Mouse (Mus musculus) midbrain, embryonic 13.5 days (tissue): ENCODE measurements around the gene Art4. TPM values are rescaled to one million over a fixed set of nuclear protein-coding genes. Genes with fewer than 3 reads are reported as not detected.

ENCODE experiments used
- ATAC-seq: fragments of 200-750 bp; cut with Nextera tagmentation; 2 replicates; pipeline ENCODE4 v1.8.0; 2017; ENCODE audit warnings: mild to moderate bottlenecking, moderate TSS enrichment, moderate library complexity
- H3K27ac ChIP-seq: fragments of 300-500 bp; sonication (generic); 2 replicates; pipeline ENCODE4 v1.5.1; 2015; ENCODE audit warnings: inconsistent platforms, mild to moderate bottlenecking, moderate library complexity
- H3K27me3 ChIP-seq: fragments of 300-500 bp; sonication (generic); 2 replicates; pipeline ENCODE4 v1.6.1; 2015; ENCODE audit warnings: mild to moderate bottlenecking, inconsistent platforms
- H3K36me3 ChIP-seq: fragments of 300-500 bp; sonication (generic); 2 replicates; pipeline ENCODE4 v1.6.1; 2015; ENCODE audit warnings: mild to moderate bottlenecking, inconsistent platforms
- H3K4me1 ChIP-seq: fragments of 300-500 bp; sonication (generic); replicated peaks from 2 replicates; pipeline ENCODE4 v1.6.1; 2015; ENCODE audit warnings: inconsistent platforms
- H3K4me2 ChIP-seq: fragments of 300-500 bp; sonication (generic); replicated peaks from 2 replicates; pipeline ENCODE4 v1.6.1; 2015; ENCODE audit warnings: moderate library complexity, mild to moderate bottlenecking, inconsistent platforms
- H3K4me3 ChIP-seq: fragments of 300-500 bp; sonication (generic); replicated peaks from 2 replicates; pipeline ENCODE4 v1.5.1; 2015; ENCODE audit warnings: mild to moderate bottlenecking, inconsistent platforms
- H3K9ac ChIP-seq: fragments of 300-500 bp; sonication (generic); replicated peaks from 2 replicates; pipeline ENCODE4 v1.6.1; 2015; ENCODE audit warnings: mild to moderate bottlenecking, inconsistent platforms
- H3K9me3 ChIP-seq: fragments of 300-500 bp; sonication (generic); 2 replicates; pipeline ENCODE4 v1.6.1; 2016; ENCODE audit warnings: mild to moderate bottlenecking, inconsistent platforms
- WGBS: fragments of 180-500 bp; shearing (Covaris S2); methylation state at CpG from one replicate; pipeline ENCODE4 v1.1.7; 2015; 5-methylcytosine and 5-hydroxymethylcytosine counted together
- polyA plus RNA-seq: library from polyadenylated mRNA; unstranded; fragments of >200 nt; fragmentation: Nextera tagmentation; extraction: Ambion mirVana; gene quantifications from 2 replicates; pipeline ENCODE4 v1.2.1, GENCODE M21; 2015

The Art4 gene
- polyA plus RNA-seq, 1 experiment from 2014 or later, result 0.16 TPM

GRCm38 (mm10) chr6:136817549-136817948, 40.0 kb downstream of the Art4 start:
- Histone ChIP-seq H3K27me3 (no peaks in the 10 kb centered on the region), H3K4me2 (no peak overlapping the region), H3K9ac (no peak overlapping the region), H3K4me3 (no peak overlapping the region), H3K36me3 (peaks cover 93% of the 10 kb centered on the region), H3K4me1 (no peaks in the 10 kb centered on the region), H3K27ac (no peak overlapping the region), H3K9me3 (no peaks in the 10 kb centered on the region)
- WGBS, result 92% methylated on average over 3 of the region's 3 CpGs
- ATAC-seq, result no peak

- no peaks in the 10 kb centered on the region for H3K4me1 ChIP-seq
- H3K27me3 ChIP-seq, result no peaks in the 10 kb centered on the region
- no peaks in the 10 kb centered on the region for H3K9me3 ChIP-seq
- H3K4me2 ChIP-seq, result no peak overlapping the region
- 95% methylated on average over 21 of the region's 21 CpGs for WGBS
- no peak overlapping the region for H3K4me3 ChIP-seq
- H3K27ac ChIP-seq, result no peak overlapping the region
- no peak for ATAC-seq
- no peak overlapping the region for H3K9ac ChIP-seq
- peaks cover 93% of the 10 kb centered on the region for H3K36me3 ChIP-seq
Observed at GRCm38 (mm10) chr6:136816826-136817225, 40.7 kb downstream of the Art4 start.

- Histone ChIP-seq H3K27me3 (no peaks in the 10 kb centered on the region), H3K4me1 (no peaks in the 10 kb centered on the region), H3K9ac (no peak overlapping the region), H3K4me3 (no peak overlapping the region), H3K27ac (no peak overlapping the region), H3K9me3 (no peaks in the 10 kb centered on the region), H3K4me2 (no peak overlapping the region), H3K36me3 (peaks cover 80% of the 10 kb centered on the region)
- WGBS, result 96% methylated on average over 7 of the region's 7 CpGs
- no peak for ATAC-seq
Observed at GRCm38 (mm10) chr6:136815381-136815780, 42.2 kb downstream of the Art4 start.

DNA sequence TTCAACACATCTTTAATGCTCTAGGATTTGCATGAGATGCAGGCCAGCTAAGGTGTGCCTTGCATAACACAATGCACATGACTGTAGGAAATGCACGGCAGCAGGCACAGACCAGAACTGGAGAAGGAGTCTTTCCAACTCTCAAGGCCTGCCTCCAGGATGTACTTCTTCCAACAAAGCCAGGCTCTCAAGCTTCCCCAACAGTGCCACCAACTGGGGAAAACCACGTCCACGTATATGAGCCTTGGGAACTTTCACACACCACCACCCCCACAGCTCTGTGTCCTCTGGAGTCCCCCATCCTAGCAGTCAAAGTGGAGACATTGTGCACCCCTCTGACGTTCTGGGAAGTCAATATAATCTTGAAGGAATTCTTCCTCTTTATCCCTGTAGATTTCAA, 44.4 kb downstream of the Art4 start:
- WGBS, result 49% methylated on average over 4 of the region's 4 CpGs
- no peak for ATAC-seq

GRCm38 (mm10) chr6:136811196-136811595, 46.3 kb downstream of the Art4 start:
- Histone ChIP-seq H3K4me2 (no peak overlapping the region), H3K9ac (no peak overlapping the region), H3K4me1 (peaks cover 22% of the 10 kb centered on the region), H3K4me3 (no peak overlapping the region), H3K27ac (no peak overlapping the region), H3K27me3 (no peaks in the 10 kb centered on the region), H3K9me3 (no peaks in the 10 kb centered on the region), H3K36me3 (peaks cover 40% of the 10 kb centered on the region)
- no peak for ATAC-seq
- 91% methylated on average over 10 of the region's 10 CpGs for WGBS

More for the DNA sequence above, 44.4 kb downstream of the Art4 start:
- Histone ChIP-seq H3K27ac (no peak overlapping the region), H3K4me3 (no peak overlapping the region), H3K27me3 (no peaks in the 10 kb centered on the region), H3K9ac (no peak overlapping the region), H3K9me3 (no peaks in the 10 kb centered on the region), H3K4me2 (no peak overlapping the region), H3K36me3 (peaks cover 58% of the 10 kb centered on the region), H3K4me1 (peaks cover 17% of the 10 kb centered on the region)

DNA sequence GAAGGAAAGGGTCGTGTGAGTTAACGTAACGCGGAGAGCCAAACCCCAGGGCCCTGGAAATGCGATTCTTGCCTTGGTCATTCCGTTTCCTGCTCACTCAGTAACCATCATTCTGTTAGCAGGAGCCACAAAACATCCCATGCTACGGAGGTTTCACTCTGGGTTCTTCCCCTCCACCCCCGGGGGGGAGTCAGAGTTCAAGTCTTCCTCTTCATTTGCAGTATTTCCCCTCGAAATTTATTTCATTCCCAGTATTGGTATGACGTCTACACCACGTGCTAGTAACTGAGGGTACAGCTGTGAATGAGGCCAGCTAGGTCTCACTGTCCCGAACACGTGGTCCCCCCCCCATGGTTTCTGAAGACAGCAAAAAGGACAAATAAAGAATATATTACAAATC, 47.9 kb downstream of the Art4 start:
- Histone ChIP-seq H3K4me1 (peaks cover 27% of the 10 kb centered on the region), H3K9me3 (no peaks in the 10 kb centered on the region), H3K36me3 (peaks cover 27% of the 10 kb centered on the region), H3K4me3 (peak overlapping the region; percentile 87), H3K9ac (no peak overlapping the region), H3K27me3 (no peaks in the 10 kb centered on the region), H3K27ac (no peak overlapping the region), H3K4me2 (peak overlapping the region; percentile 99)
- 84% methylated on average over 13 of the region's 13 CpGs for WGBS
- no peak for ATAC-seq

GRCm38 (mm10) chr6:136809077-136809476, 48.5 kb downstream of the Art4 start:
- Histone ChIP-seq H3K4me3 (peak overlapping the region; percentile 87), H3K27me3 (no peaks in the 10 kb centered on the region), H3K27ac (no peak overlapping the region), H3K36me3 (peaks cover 21% of the 10 kb centered on the region), H3K9ac (peak overlapping the region; percentile 80), H3K4me1 (peaks cover 28% of the 10 kb centered on the region), H3K4me2 (peak overlapping the region; percentile 99), H3K9me3 (no peaks in the 10 kb centered on the region)
- 38% methylated on average over 14 of the region's 14 CpGs for WGBS
- no peak for ATAC-seq

- H3K27me3 ChIP-seq, result no peaks in the 10 kb centered on the region
- H3K4me2 ChIP-seq, result peak overlapping the region; percentile 99
- peaks cover 17% of the 10 kb centered on the region for H3K36me3 ChIP-seq
- peak; percentile 9 for ATAC-seq
- H3K9me3 ChIP-seq, result no peaks in the 10 kb centered on the region
- WGBS, result under 1% methylated on average over 28 of the region's 28 CpGs
- peak overlapping the region; percentile 87 for H3K4me3 ChIP-seq
- peak overlapping the region; percentile 80 for H3K9ac ChIP-seq
- peaks cover 28% of the 10 kb centered on the region for H3K4me1 ChIP-seq
- peak overlapping the region; percentile 65 for H3K27ac ChIP-seq
Observed at GRCm38 (mm10) chr6:136808631-136809046, 48.9 kb downstream of the Art4 start.

- Histone ChIP-seq H3K4me1 (peaks cover 34% of the 10 kb centered on the region), H3K27me3 (no peaks in the 10 kb centered on the region), H3K9ac (peak within 1 kb of the TSS; percentile 80), H3K9me3 (no peaks in the 10 kb centered on the region), H3K4me3 (peak within 1 kb of the TSS; percentile 87), H3K4me2 (peak within 1 kb of the TSS; percentile 99), H3K36me3 (peaks cover 12% of the 10 kb centered on the region), H3K27ac (peak within 1 kb of the TSS; percentile 65)
- peak; percentile 89 for ATAC-seq
- 0% methylated on average over 34 of the region's 34 CpGs for WGBS
Observed at GRCm38 (mm10) chr6:136808014-136808417, 49.5 kb downstream of the Art4 start, which contains the start of gene H2afj. Gene H2afj, plus strand, starts transcription at chr6:136808244.

DNA sequence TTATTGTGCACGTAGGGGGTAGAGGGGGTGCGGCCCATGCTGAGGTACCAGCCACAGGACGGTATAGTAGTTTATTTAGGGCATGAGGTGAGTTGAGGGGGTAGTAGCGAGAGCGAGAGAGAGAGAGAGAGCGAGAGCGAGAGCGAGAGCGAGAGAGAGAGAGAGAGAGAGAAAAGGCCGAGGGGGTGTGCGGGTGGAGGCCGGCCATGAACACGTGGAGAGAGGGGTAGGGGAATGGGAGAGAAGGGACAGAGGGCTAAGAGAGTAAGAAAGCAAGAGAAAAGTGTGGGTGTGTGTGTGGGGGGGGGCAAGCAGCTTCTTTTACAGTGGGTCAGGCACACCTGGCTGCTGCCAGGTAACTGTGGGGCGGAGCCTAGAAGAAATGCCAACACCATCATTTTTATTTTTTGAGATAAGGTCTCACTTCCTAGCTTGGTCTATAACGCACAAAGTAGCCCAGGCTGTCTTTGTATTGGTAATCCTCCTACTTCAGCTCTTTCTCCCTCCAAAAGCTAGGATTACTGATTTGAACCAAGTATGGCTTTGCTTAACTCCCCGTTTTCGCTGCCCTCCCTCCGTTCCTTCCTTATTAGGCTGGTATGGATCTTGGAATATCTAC, 50.0 kb downstream of the Art4 start:
- WGBS, result 26% methylated on average over 18 of the region's 18 CpGs
- H3K9me3 ChIP-seq, result no peaks in the 10 kb centered on the region
- no peak overlapping the region for H3K9ac ChIP-seq
- H3K4me3 ChIP-seq, result peak overlapping the region; percentile 87
- H3K27me3 ChIP-seq, result no peaks in the 10 kb centered on the region
- peaks cover 8% of the 10 kb centered on the region for H3K36me3 ChIP-seq
- peak overlapping the region; percentile 99 for H3K4me2 ChIP-seq
- ATAC-seq, result peak; percentile 3
- H3K4me1 ChIP-seq, result peaks cover 37% of the 10 kb centered on the region
- H3K27ac ChIP-seq, result peak overlapping the region; percentile 61

DNA sequence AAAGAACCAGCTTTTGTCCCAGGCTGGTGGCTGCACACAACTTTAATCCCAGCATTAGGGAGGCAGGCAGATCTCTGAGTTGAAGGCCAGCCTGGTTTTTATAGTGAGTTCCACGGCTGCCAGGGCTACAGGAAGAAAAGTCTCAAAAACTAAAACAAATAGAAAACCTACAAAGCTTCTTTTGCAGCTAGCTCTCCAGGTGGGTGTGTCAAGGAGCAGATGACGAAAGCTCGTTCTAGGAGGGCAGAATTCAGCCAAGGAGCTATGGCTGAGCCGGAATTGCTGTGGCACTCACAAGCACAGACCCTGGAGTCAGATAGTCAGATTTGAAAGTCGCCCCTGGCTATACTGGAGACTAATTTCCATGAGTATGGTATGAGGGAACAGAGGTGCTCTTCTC, 50.7 kb downstream of the Art4 start:
- WGBS, result 69% methylated on average over 5 of the region's 5 CpGs
- peaks cover 37% of the 10 kb centered on the region for H3K4me1 ChIP-seq
- no peak for ATAC-seq
- H3K9me3 ChIP-seq, result no peaks in the 10 kb centered on the region
- no peak overlapping the region for H3K27ac ChIP-seq
- H3K4me3 ChIP-seq, result no peak overlapping the region
- no peak overlapping the region for H3K4me2 ChIP-seq
- no peak overlapping the region for H3K9ac ChIP-seq
- H3K27me3 ChIP-seq, result no peaks in the 10 kb centered on the region
- H3K36me3 ChIP-seq, result peaks cover 1% of the 10 kb centered on the region

DNA sequence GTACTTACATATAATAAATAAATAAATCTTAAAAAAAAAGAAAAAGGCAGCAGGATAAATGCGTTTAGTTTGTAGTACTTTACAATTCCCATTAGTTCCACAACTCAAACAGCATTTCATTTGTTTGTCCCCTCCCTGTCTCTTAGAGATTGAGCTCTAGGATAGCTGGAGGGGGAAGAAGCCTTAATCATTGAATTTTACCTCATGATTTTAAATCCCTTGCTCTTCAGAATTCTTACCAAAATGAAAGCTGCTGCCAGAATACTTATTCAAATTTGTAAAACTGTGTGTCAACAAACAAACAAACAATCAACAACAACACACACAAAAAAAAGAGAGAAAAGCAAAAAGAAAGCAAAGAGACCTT, 52.1 kb downstream of the Art4 start:
- no peak overlapping the region for H3K9ac ChIP-seq
- no peak overlapping the region for H3K4me3 ChIP-seq
- H3K36me3 ChIP-seq, result no peaks in the 10 kb centered on the region
- H3K4me2 ChIP-seq, result no peak overlapping the region
- H3K27ac ChIP-seq, result no peak overlapping the region
- no peaks in the 10 kb centered on the region for H3K9me3 ChIP-seq
- no peaks in the 10 kb centered on the region for H3K27me3 ChIP-seq
- H3K4me1 ChIP-seq, result peaks cover 37% of the 10 kb centered on the region
- WGBS, result 92% methylated on average over 1 of the region's 1 CpGs
- no peak for ATAC-seq
